Mouse (Mus musculus): ENCODE measurements around the gene Rack1.

DNA sequence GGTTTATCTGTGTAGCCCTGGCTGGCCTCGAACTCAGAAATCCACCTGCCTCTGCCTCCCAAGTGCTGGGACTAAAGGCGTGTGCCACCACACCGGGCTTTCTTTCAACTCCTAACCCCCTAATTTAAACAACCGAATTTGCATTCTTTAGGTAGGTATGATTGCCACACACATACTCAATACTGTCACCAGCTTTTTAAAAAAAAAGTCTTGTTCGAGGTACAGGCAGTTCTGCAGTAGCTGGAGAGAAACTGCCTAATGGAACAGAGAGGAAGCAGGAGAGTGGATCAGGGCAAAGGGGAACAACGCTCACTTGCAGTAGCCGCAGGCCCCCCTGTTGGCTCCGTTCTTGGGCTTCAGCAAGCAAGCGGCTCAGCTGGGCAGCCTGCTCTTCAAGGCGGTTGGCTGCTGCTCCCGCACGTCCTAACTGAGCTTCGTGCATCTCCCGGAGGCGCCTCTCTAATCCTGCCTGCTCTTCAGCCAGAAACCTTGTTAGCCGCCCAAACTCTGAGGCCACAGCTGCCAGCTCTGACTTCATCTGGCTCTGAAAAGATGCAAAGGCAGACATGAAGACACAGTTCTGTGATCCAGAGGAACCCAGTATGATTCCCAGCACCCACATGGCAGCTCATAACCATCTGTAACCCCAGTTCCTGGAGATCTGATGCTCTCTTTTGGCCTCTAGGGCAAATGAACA, 8.8 kb downstream of the Rack1 start:
- TF ChIP-seq CHD2 (IDR thresholded peaks at IDR 0.05; ENCODE audit: low read depth, low read length), result no peak
- no peak for TF ChIP-seq MAFK (IDR thresholded peaks at IDR 0.05; ENCODE audit: insufficient read depth, low read depth, low read length)
- TF ChIP-seq HCFC1 (IDR thresholded peaks at IDR 0.05; ENCODE audit: borderline replicate concordance, insufficient read depth, low read length), result no peak
- TF ChIP-seq ZC3H11A (IDR thresholded peaks at IDR 0.05; ENCODE audit: borderline replicate concordance, low read depth, low read length), result no peak

All from ES-E14 (cell line).